Mouse (Mus musculus) spleen, adult 2 months (tissue): ENCODE measurements at regions not wholly inside any gene's neighbourhood (a gene's known extent, or its start where the extent isn't known, plus 50 kb on each side); places are given as distances from the start of the nearest gene placed in this dataset.

ENCODE experiments used
- DNase-seq, 2 experiments: peaks; one replicate each; pipeline versions ENCODE4 v3.0.0 to v3.0.0-alpha.2; 2012 to 2021; ENCODE audit warnings: low spot score in 2 of 2, low read depth in 1 of 2
- H3K27ac ChIP-seq: fragments of 200-500 bp; 2 replicates; pipeline ENCODE4 v1.5.1; 2012; ENCODE audit warnings: low read length, inconsistent platforms; ENCODE audit not compliant: insufficient read depth
- H3K27me3 ChIP-seq: fragments of 200-500 bp; 2 replicates; pipeline ENCODE4 v1.6.1; 2012; ENCODE audit warnings: mild to moderate bottlenecking, moderate library complexity, low read length, inconsistent platforms; ENCODE audit not compliant: control insufficient read depth, insufficient read depth
- H3K36me3 ChIP-seq: fragments of 200-500 bp; 2 replicates; pipeline ENCODE4 v1.6.1; 2012; ENCODE audit warnings: mild to moderate bottlenecking, low read length, inconsistent platforms; ENCODE audit not compliant: control insufficient read depth, insufficient read depth
- H3K4me1 ChIP-seq: fragments of 200-500 bp; 2 replicates; pipeline ENCODE4 v1.6.1; 2011; ENCODE audit warnings: inconsistent platforms; ENCODE audit not compliant: control insufficient read depth, insufficient read depth, insufficient read length
- H3K4me3 ChIP-seq: fragments of 200-500 bp; 2 replicates; pipeline ENCODE4 v1.5.1; 2011; ENCODE audit warnings: mild to moderate bottlenecking, inconsistent platforms; ENCODE audit not compliant: insufficient read depth, insufficient read length; ENCODE audit errors: extremely low read depth
- CTCF ChIP-seq: fragments of 200-500 bp; IDR thresholded peaks from 2 replicates; pipeline ENCODE4 v1.5.1; 2011; ENCODE audit warnings: mild to moderate bottlenecking, inconsistent platforms; ENCODE audit not compliant: insufficient read depth, insufficient read length, insufficient replicate concordance; ENCODE audit errors: extremely low read depth
- POLR2A ChIP-seq: fragments of 200-500 bp; IDR thresholded peaks from 2 replicates; pipeline ENCODE4 v1.6.1; 2011; ENCODE audit warnings: low read depth, low read length, inconsistent platforms
- WGBS: fragments of 180-500 bp; shearing (Covaris S2); methylation state at CpG from one replicate; pipeline ENCODE4 v1.1.7; 2018; 5-methylcytosine and 5-hydroxymethylcytosine counted together

GRCm38 (mm10) chr2:178643053-178643402 is 212.7 kb downstream of the Cdh26 start:
- WGBS = 85% methylated on average over 11 of the region's 11 CpGs
- no peaks in the 10 kb centered on the region for H3K36me3 ChIP-seq
- no peak for TF ChIP-seq CTCF
- no peak for TF ChIP-seq POLR2A
- H3K4me1 ChIP-seq = no peaks in the 10 kb centered on the region
- H3K27me3 ChIP-seq = no peaks in the 10 kb centered on the region
- no peak overlapping the region for H3K27ac ChIP-seq
- DNase-seq = no peak
- no peak overlapping the region for H3K4me3 ChIP-seq

- Histone ChIP-seq H3K4me3 (no peak overlapping the region), H3K4me1 (no peaks in the 10 kb centered on the region), H3K27me3 (no peaks in the 10 kb centered on the region), H3K36me3 (no peaks in the 10 kb centered on the region), H3K27ac (no peak overlapping the region)
- DNase-seq = no peak
- no peak for TF ChIP-seq CTCF
- TF ChIP-seq POLR2A = no peak
- 68% methylated on average over 4 of the region's 4 CpGs for WGBS
Observed at GRCm38 (mm10) chr2:178643841-178644240, 213.5 kb downstream of the Cdh26 start.

GRCm38 (mm10) chr2:178660071-178660470 is 229.7 kb downstream of the Cdh26 start:
- no peak for TF ChIP-seq CTCF
- TF ChIP-seq POLR2A = no peak
- H3K4me1 ChIP-seq = no peaks in the 10 kb centered on the region; the same call in 1 of the 2 replicates
- no peaks in the 10 kb centered on the region for H3K27me3 ChIP-seq
- no peak for DNase-seq
- H3K4me3 ChIP-seq = no peak overlapping the region
- no peaks in the 10 kb centered on the region for H3K36me3 ChIP-seq
- WGBS = 90% methylated on average over 2 of the region's 2 CpGs
- H3K27ac ChIP-seq = no peak overlapping the region

- H3K4me3 ChIP-seq = no peak overlapping the region
- DNase-seq = no peak
- 70% methylated on average over 1 of the region's 1 CpGs for WGBS
Observed at GRCm38 (mm10) chr2:178662396-178662795, 232.1 kb downstream of the Cdh26 start.

GRCm38 (mm10) chr2:178664977-178665376 is 234.6 kb downstream of the Cdh26 start:
- DNase-seq = peak; percentile 54 to 73
- H3K36me3 ChIP-seq = no peaks in the 10 kb centered on the region
- TF ChIP-seq POLR2A (no peak), CTCF (peak; percentile 77; the same call in 1 of the 2 replicates)

More at GRCm38 (mm10) chr2:178662396-178662795, 232.1 kb downstream of the Cdh26 start:
- TF ChIP-seq CTCF = no peak
- TF ChIP-seq POLR2A = no peak
- Histone ChIP-seq H3K27me3 (no peaks in the 10 kb centered on the region), H3K27ac (no peak overlapping the region), H3K4me1 (no peaks in the 10 kb centered on the region; the same call in 1 of the 2 replicates), H3K36me3 (no peaks in the 10 kb centered on the region)

GRCm38 (mm10) chr2:178668451-178668850 is 238.1 kb downstream of the Cdh26 start:
- no peak for TF ChIP-seq CTCF
- no peak for TF ChIP-seq POLR2A
- H3K27me3 ChIP-seq = no peaks in the 10 kb centered on the region
- H3K4me1 ChIP-seq = no peaks in the 10 kb centered on the region
- DNase-seq = no peak
- H3K36me3 ChIP-seq = no peaks in the 10 kb centered on the region
- no peak overlapping the region for H3K4me3 ChIP-seq
- WGBS = 20% methylated on average over 2 of the region's 2 CpGs
- H3K27ac ChIP-seq = no peak overlapping the region

More at GRCm38 (mm10) chr2:178664977-178665376, 234.6 kb downstream of the Cdh26 start:
- no peaks in the 10 kb centered on the region for H3K27me3 ChIP-seq
- 15% methylated on average over 4 of the region's 4 CpGs for WGBS
- H3K4me1 ChIP-seq = no peaks in the 10 kb centered on the region; the same call in 1 of the 2 replicates
- H3K27ac ChIP-seq = no peak overlapping the region
- H3K4me3 ChIP-seq = no peak overlapping the region

GRCm38 (mm10) chr2:178670952-178671351 is 240.6 kb downstream of the Cdh26 start:
- no peaks in the 10 kb centered on the region for H3K36me3 ChIP-seq
- no peaks in the 10 kb centered on the region for H3K27me3 ChIP-seq
- 91% methylated on average over 11 of the region's 11 CpGs for WGBS
- H3K27ac ChIP-seq = no peak overlapping the region
- H3K4me3 ChIP-seq = no peak overlapping the region
- no peaks in the 10 kb centered on the region for H3K4me1 ChIP-seq
- DNase-seq = no peak
- no peak for TF ChIP-seq POLR2A
- no peak for TF ChIP-seq CTCF
